Mouse (Mus musculus): Measurements from ENCODE around the gene Olfr444. TPM values are rescaled to one million over a fixed set of nuclear protein-coding genes. Genes with fewer than 3 reads are reported as not detected.

The Olfr444 gene
- not detected in 2 replicates for polyA plus RNA-seq (2016; fragmentation: Nextera tagmentation; extraction: Ambion mirVana)

DNA sequence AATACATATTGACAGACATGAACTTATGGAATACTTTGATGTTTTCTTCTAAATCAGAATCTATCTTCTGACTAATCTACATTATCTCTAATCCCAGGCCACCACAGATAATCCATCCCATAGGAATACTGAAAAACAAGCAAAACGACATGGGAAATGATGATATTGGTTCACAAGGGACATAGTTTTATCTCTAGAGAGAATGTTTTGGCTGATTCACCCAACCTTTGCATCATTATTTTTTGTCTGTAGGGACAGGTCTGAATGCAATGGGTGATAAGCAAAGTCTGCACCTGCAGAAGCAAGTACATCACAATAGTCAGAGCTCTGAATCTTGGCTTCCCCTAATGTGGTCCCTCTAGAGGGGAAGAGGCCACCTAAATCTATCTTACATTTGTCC lies at the start of gene Olfr444:
Gene Olfr444, plus strand, starts transcription at position 301 of the 400 bp plus-strand sequence.
- H3K4me3 ChIP-seq: no peak within 1 kb of the TSS
- no peaks in the 10 kb centered on the region for H3K9me3 ChIP-seq
- no peaks in the 10 kb centered on the region for H3K27me3 ChIP-seq
- WGBS: 69% methylated on average over 1 of the region's 1 CpGs
- no peak within 1 kb of the TSS for H3K27ac ChIP-seq (replicated peaks)
- H3K9ac ChIP-seq (replicated peaks): no peak within 1 kb of the TSS
- no peaks in the 10 kb centered on the region for H3K36me3 ChIP-seq
- H3K4me2 ChIP-seq (replicated peaks): no peak within 1 kb of the TSS
- H3K4me1 ChIP-seq: no peaks in the 10 kb centered on the region
- no peak for ATAC-seq (ENCODE audit: low FRiP score, low read depth)

- Histone ChIP-seq H3K36me3 (no peaks in the 10 kb centered on the region), H3K4me3 (no peak overlapping the region), H3K4me2 (replicated peaks) (no peak overlapping the region), H3K9me3 (no peaks in the 10 kb centered on the region), H3K27ac (replicated peaks) (no peak overlapping the region), H3K9ac (replicated peaks) (no peak overlapping the region), H3K27me3 (no peaks in the 10 kb centered on the region), H3K4me1 (no peaks in the 10 kb centered on the region)
- WGBS: 10% methylated on average over 1 of the region's 1 CpGs
- ATAC-seq (ENCODE audit: low FRiP score, low read depth): no peak
These were observed 48.5 kb upstream of the Olfr444 start for GRCm38 (mm10) chr6:42900345-42900744.

GRCm38 (mm10) chr6:42908578-42908977 lies 40.3 kb upstream of the Olfr444 start, which contains the start of gene Olfr447:
Olfr447 (plus strand) TSS chr6:42908878.
- no peaks in the 10 kb centered on the region for H3K4me1 ChIP-seq
- H3K4me2 ChIP-seq (replicated peaks): no peak within 1 kb of the TSS
- no peaks in the 10 kb centered on the region for H3K27me3 ChIP-seq
- no peaks in the 10 kb centered on the region for H3K36me3 ChIP-seq
- no peaks in the 10 kb centered on the region for H3K9me3 ChIP-seq
- H3K4me3 ChIP-seq: no peak within 1 kb of the TSS
- no peak within 1 kb of the TSS for H3K9ac ChIP-seq (replicated peaks)
- no peak within 1 kb of the TSS for H3K27ac ChIP-seq (replicated peaks)
- ATAC-seq (ENCODE audit: low FRiP score, low read depth): no peak

GRCm38 (mm10) chr6:42921077-42921476 lies 27.8 kb upstream of the Olfr444 start, which contains the start of gene Olfr446:
Olfr446 (plus strand) TSS chr6:42921377.
- no peak for ATAC-seq (ENCODE audit: low FRiP score, low read depth)
- no peaks in the 10 kb centered on the region for H3K9me3 ChIP-seq
- no peak within 1 kb of the TSS for H3K27ac ChIP-seq (replicated peaks)
- no peak within 1 kb of the TSS for H3K4me3 ChIP-seq
- H3K27me3 ChIP-seq: no peaks in the 10 kb centered on the region
- H3K36me3 ChIP-seq: no peaks in the 10 kb centered on the region
- H3K4me2 ChIP-seq (replicated peaks): no peak within 1 kb of the TSS
- WGBS: 66% methylated on average over 2 of the region's 2 CpGs
- H3K4me1 ChIP-seq: no peaks in the 10 kb centered on the region
- no peak within 1 kb of the TSS for H3K9ac ChIP-seq (replicated peaks)

DNA sequence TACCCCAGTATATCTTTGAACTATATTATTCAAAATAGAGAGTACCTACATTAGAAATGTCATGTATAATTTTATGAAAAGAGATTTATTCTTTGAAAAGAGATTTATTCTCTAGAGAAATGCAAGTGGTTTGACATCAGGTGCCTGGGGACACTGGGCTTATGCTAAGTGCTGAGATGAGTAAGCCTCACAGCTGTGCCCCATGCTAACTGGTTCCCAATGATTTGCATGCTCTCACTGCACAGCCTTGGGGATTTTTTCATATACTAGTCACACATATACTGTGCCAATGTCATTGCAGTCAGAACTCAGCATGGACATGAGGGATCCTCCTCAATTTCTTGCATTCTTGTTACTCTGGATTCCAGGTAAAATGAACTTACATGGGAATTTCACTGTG lies 31.5 kb downstream of the Olfr444 start:
- ATAC-seq (ENCODE audit: low FRiP score, low read depth): peak; percentile 78; the same call in 1 of the 2 replicates
- H3K4me3 ChIP-seq: no peak overlapping the region

More for the DNA sequence above, 31.5 kb downstream of the Olfr444 start:
- Histone ChIP-seq H3K27ac (replicated peaks) (no peak overlapping the region), H3K27me3 (no peaks in the 10 kb centered on the region), H3K9me3 (no peaks in the 10 kb centered on the region), H3K4me2 (replicated peaks) (no peak overlapping the region), H3K9ac (replicated peaks) (no peak overlapping the region), H3K36me3 (no peaks in the 10 kb centered on the region), H3K4me1 (no peaks in the 10 kb centered on the region)

Other genes starting within 250 kb of the Olfr444 start
- gene Tcaf1, start 239.0 kb upstream of the Olfr444 start, polyA plus RNA-seq (2016; fragmentation: Nextera tagmentation; extraction: Ambion mirVana): 182 and 205 TPM in 2 replicates
- gene Olfr453, start 209.7 kb upstream of the Olfr444 start, polyA plus RNA-seq (2016; fragmentation: Nextera tagmentation; extraction: Ambion mirVana): not detected in 2 replicates
- gene Olfr38, start 192.7 kb upstream of the Olfr444 start, polyA plus RNA-seq (2016; fragmentation: Nextera tagmentation; extraction: Ambion mirVana): not detected in 2 replicates
- not detected in 2 replicates for gene Olfr452, start 164.0 kb upstream of the Olfr444 start, polyA plus RNA-seq (2016; fragmentation: Nextera tagmentation; extraction: Ambion mirVana)
- not detected in 2 replicates for gene Olfr450, start 137.1 kb upstream of the Olfr444 start, polyA plus RNA-seq (2016; fragmentation: Nextera tagmentation; extraction: Ambion mirVana)
- gene Olfr449, start 114.7 kb upstream of the Olfr444 start, polyA plus RNA-seq (2016; fragmentation: Nextera tagmentation; extraction: Ambion mirVana): not detected in 2 replicates
- gene Olfr448, start 58.6 kb upstream of the Olfr444 start, polyA plus RNA-seq (2016; fragmentation: Nextera tagmentation; extraction: Ambion mirVana): not detected in 2 replicates
- not detected in 2 replicates for gene Olfr447, start 40.2 kb upstream of the Olfr444 start, polyA plus RNA-seq (2016; fragmentation: Nextera tagmentation; extraction: Ambion mirVana)
- gene Olfr446, start 27.7 kb upstream of the Olfr444 start, polyA plus RNA-seq (2016; fragmentation: Nextera tagmentation; extraction: Ambion mirVana): not detected in 2 replicates
- gene Olfr441, start 157.3 kb downstream of the Olfr444 start, polyA plus RNA-seq (2016; fragmentation: Nextera tagmentation; extraction: Ambion mirVana): not detected in 2 replicates
- gene Olfr237-ps1, start 197.5 kb downstream of the Olfr444 start, polyA plus RNA-seq (2016; fragmentation: Nextera tagmentation; extraction: Ambion mirVana): not detected in 2 replicates
- not detected in 2 replicates for gene Olfr437, start 214.2 kb downstream of the Olfr444 start, polyA plus RNA-seq (2016; fragmentation: Nextera tagmentation; extraction: Ambion mirVana)
- gene Olfr13, start 223.1 kb downstream of the Olfr444 start, polyA plus RNA-seq (2016; fragmentation: Nextera tagmentation; extraction: Ambion mirVana): not detected in 2 replicates
- not detected in 2 replicates for gene Olfr435, start 248.1 kb downstream of the Olfr444 start, polyA plus RNA-seq (2016; fragmentation: Nextera tagmentation; extraction: Ambion mirVana)

Measured in midbrain, embryonic 12.5 days (tissue).